Mouse (Mus musculus): Measurements from ENCODE around the gene Tmem235. TPM values are rescaled to one million over a fixed set of nuclear protein-coding genes. Genes with fewer than 3 reads are reported as not detected.
A peak's percentile ranks its signal among the peaks of the same experiment; 100 is the strongest.

Gene Tmem235
- total RNA-seq, 2 experiments from 2014 or later, result not detected

GRCm38 (mm10) chr11:117888168-117888852 is 27.8 kb downstream of the Tmem235 start:
- DNase-seq, result no peak
- intact Hi-C loops (cut with DNase I), result no loop called here

GRCm38 (mm10) chr11:117888853-117889822 is 28.6 kb downstream of the Tmem235 start:
- no peak for DNase-seq
- intact Hi-C loops (cut with DNase I), result no loop called here

- intact Hi-C loops (cut with DNase I), result no loop called here
- no peak for DNase-seq
Observed at GRCm38 (mm10) chr11:117889887-117890340, 29.4 kb downstream of the Tmem235 start.

GRCm38 (mm10) chr11:117890519-117891282 is 30.1 kb downstream of the Tmem235 start:
- intact Hi-C loops (cut with DNase I), result no loop called here
- no peak for DNase-seq

- no peak for DNase-seq
- intact Hi-C loops (cut with DNase I), result no loop called here
Observed at GRCm38 (mm10) chr11:117891581-117892175, 31.1 kb downstream of the Tmem235 start.

GRCm38 (mm10) chr11:117892199-117892598 is 31.6 kb downstream of the Tmem235 start:
- intact Hi-C loops (cut with DNase I), result no loop called here
- no peak for DNase-seq

GRCm38 (mm10) chr11:117894676-117895075 is 34.1 kb downstream of the Tmem235 start:
- no peak for DNase-seq
- intact Hi-C loops (cut with DNase I), result no loop called here

- DNase-seq, result no peak
- intact Hi-C loops (cut with DNase I), result no loop called here
Observed at GRCm38 (mm10) chr11:117896533-117896932, 36.0 kb downstream of the Tmem235 start.

GRCm38 (mm10) chr11:117902282-117902681 is 41.7 kb downstream of the Tmem235 start:
- no peak for DNase-seq
- intact Hi-C loops (cut with DNase I), result no loop called here

- DNase-seq, result no peak
- intact Hi-C loops (cut with DNase I), result no loop called here
Observed at GRCm38 (mm10) chr11:117904442-117904841, 43.9 kb downstream of the Tmem235 start.

GRCm38 (mm10) chr11:117909337-117909736 is 48.8 kb downstream of the Tmem235 start:
- intact Hi-C loops (cut with DNase I), result no loop called here
- no peak for DNase-seq

GRCm38 (mm10) chr11:117912684-117913352 is 52.3 kb downstream of the Tmem235 start:
- intact Hi-C loops (cut with DNase I), result loop anchor here (2.0 kb wide), 1 partner anchor 110 kb away; no protein-coding TSS in a partner anchor
- peak; percentile 78 to 80 for DNase-seq

GRCm38 (mm10) chr11:117914531-117914930 is 54.0 kb downstream of the Tmem235 start:
- DNase-seq, result no peak
- intact Hi-C loops (cut with DNase I), result loop anchor here (2.0 kb wide), 1 partner anchor 56 kb away; the partner anchor contains the start of gene Socs3

Other genes with a start within 250 kb of the Tmem235 start
- 10 to 100 TPM; 15.0 to 19.6 TPM for gene Tnrc6c, start 206.5 kb upstream of the Tmem235 start, total RNA-seq (2021)
- gene Tmc8, start 78.7 kb upstream of the Tmem235 start, total RNA-seq (2021), result 1 to 10 TPM; 1.2 to 1.7 TPM
- gene Tmc6, start 78.6 kb upstream of the Tmem235 start, total RNA-seq (2021), result 1 to 10 TPM; 5.8 to 5.9 TPM
- not detected for gene 6030468B19Rik, start 63.1 kb upstream of the Tmem235 start, total RNA-seq (2021)
- under 1 TPM; 0.57 to 0.89 TPM for gene Gm20708, start 51.1 kb upstream of the Tmem235 start, total RNA-seq (2021)
- 100 to 1,000 TPM; 155 to 161 TPM for gene Syngr2, start 51.1 kb upstream of the Tmem235 start, total RNA-seq (2021)
- gene Afmid, start 34.8 kb upstream of the Tmem235 start, total RNA-seq (2021), result 1 to 10 TPM; 2.7 to 3.0 TPM
- gene Tk1, start 34.7 kb upstream of the Tmem235 start, total RNA-seq (2021), result 1 to 10 TPM; 4.5 TPM
- gene Birc5, start 11.5 kb upstream of the Tmem235 start, total RNA-seq (2021), result under 1 TPM; 0.74 to 0.84 TPM
- 1 to 10 TPM; 4.3 to 5.2 TPM for gene Tha1, start 12.7 kb downstream of the Tmem235 start, total RNA-seq (2021)
- 1 to 10 TPM; 1.8 to 4.7 TPM for gene Socs3, start 109.3 kb downstream of the Tmem235 start, total RNA-seq (2021)
- gene Pgs1, start 125.5 kb downstream of the Tmem235 start, total RNA-seq (2021), result 10 to 100 TPM; 17.9 to 18.9 TPM

Measured in gastrocnemius, postnatal 36 days (tissue).